Mouse (Mus musculus) R1 (cell line): ENCODE data around the gene Spin1.

Experiments used
- DNase-seq: peaks from one replicate; pipeline ENCODE4 v3.0.0-alpha.2; 2018; ENCODE audit warnings: low read depth, low spot score

The Spin1 gene

DNA sequence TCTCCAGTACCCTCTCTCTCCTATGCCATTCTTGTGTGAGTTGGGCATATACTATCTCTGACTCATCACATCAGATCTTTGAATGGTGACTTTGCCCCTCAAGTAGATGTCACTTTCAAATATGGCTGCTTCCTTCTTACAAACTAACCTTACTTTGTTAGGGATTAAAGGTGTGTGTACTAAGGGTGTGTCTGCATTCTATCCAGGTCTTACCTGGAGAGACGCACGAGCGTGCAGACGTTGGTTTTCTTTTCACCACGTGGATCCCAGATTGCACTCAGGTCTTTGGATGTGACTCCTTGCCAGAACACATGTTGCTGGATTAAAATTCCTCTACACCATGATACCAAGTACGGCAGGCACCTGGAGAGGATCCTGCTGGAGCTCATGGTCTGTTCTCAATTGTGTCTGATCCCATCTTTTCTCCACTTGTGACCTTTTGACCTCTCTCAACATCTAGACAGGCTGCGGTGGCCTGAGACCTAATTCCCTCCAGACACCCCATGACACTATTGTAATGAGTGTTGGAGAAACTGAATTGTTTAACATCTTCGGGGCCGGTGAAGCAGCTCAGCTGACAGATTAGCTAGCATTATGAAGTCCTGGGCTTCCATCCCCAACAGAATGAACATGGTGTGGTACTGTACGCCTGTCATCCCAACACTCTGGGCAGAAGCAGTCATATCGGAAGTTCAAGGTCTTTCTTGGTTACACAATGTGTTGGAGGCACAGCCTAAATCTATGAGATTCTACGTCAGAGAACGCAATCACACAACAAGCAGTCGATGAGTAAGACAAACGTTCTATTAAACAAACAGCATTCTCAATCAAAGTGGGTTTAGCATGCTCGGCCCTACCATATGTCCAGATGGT, 6.1 kb upstream of the Spin1 start:
- peak; percentile 87 for DNase-seq

DNA sequence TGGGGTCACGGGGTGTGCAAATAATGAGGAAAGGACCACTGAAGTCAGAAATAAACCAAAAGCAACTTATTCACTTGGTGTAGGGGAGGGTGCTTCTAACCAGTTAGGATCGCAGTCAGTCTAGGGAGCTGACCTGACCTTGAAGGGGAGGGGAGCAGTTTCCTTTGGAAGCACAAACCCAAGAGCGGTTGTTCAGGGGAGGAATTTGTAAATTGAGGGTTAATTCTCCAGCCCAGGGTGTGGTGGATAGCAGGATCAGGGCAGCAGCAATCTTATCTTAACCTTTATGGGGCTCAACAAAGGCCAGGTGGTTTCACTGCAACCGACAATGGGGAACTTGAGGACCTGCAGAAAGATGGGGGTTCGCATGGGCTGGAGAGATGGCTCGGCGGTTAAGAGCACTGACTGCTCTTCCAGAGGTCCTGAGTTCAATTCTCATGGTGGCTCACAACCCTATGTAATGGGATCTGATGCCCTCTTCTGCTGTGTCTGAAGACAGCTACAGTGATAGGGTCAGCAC, 5.4 kb upstream of the Spin1 start:
- peak; percentile 88 for DNase-seq

DNA sequence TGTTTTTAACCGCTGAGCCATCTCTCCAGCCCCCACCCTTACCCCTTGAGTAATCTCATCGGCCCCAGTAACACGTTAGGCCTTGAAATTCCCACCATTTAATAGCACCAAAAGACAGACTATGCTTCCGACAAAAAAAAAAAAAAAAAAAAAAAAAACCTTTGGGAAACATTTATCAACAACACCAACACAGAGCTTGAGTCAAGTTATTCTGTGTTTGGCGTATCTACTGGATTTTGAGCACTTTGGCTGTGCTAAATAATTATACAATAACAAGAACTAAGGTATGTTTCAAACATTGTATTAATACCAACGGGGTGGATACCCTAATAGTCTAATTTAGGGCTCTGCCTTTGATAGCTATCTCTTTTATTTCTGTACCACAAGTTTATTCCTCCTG, 4.0 kb upstream of the Spin1 start:
- DNase-seq = no peak

DNA sequence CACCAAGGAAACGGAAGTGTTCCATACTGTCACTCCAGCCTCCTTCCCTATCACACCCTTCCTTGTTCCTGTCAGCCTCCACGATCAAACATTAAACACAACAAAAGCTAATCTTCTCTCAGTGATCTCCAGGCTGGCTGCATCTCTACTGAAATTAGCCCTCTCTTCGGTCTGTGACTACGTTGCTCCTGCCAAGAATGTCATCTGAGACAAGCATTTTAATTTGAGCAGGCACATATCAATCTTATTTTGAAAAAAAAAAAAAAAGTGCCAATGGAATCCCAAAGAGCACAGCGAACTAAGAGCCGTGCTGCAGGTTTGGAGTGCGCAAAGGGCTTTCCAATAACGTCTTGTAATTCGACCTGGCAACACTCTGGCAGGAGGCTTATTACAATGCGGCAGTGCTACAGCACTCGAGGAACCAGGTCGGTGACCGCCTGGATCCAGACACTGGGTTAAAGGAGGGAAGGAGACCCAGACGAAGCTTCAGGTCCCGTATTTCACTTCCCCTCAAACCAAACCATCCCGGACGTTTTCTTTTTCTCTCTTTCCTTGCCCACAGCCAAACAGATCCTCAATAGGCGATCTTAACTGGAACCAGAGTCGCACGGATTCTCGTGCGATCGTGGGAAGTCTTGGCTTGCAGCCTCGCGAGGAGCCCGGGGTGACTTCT, 984 bp upstream of the Spin1 start:
- no peak for DNase-seq

DNA sequence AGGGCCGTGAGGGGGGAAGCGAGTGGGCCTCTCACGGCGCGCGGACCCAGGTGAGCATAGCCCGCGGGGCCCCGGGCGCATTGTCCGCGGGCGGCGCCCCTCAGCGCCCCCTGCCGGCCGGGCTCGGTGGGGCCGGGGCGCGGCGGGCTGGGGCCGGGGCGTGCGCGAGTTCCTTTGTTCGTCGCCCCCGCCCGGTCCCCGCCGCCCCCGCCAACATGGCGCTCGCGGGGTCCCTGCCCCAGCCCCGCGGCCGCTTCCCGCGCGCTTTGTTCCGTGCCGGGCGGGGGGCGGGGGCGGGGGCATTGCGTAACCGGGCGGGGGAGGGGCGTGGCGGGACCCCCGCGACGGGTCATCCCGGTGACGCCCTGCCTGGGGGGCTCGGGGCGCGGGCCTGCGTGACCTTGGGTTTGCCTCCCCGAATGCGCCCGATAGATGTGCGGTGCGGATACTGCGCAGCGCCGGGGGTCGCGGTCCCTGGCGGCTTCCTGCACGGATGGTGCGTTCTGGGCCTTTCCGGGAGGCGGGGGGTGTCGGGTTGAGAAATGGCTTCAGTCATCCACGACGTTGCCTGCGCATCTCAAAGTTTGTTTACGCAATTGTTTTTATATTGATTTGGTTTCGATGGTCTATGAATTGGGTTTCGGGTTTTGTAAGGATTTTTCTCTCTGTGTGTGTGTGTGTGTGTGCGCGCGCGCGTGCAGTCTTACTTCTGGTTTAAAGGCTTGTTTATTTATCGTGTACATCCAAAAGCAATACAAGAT, 516 bp downstream of the Spin1 start:
- DNase-seq = peak; percentile 65

DNA sequence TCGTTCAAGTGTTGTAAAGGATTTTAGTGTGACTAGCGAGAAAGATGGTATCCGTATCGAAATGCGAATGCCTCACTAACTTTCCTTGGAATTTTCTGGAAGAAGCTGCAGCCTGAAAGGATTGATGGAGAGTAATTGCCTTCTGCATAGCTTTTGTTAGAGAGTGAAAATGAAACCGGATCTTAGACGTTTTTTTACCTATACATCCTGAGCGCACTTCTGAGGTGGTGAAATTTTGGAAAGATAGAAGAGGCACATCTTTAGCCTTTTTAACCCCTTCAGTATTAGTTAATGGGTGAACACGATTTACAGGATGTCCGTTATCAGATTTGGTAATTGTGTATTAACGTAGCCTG, 1.1 kb downstream of the Spin1 start:
- no peak for DNase-seq

DNA sequence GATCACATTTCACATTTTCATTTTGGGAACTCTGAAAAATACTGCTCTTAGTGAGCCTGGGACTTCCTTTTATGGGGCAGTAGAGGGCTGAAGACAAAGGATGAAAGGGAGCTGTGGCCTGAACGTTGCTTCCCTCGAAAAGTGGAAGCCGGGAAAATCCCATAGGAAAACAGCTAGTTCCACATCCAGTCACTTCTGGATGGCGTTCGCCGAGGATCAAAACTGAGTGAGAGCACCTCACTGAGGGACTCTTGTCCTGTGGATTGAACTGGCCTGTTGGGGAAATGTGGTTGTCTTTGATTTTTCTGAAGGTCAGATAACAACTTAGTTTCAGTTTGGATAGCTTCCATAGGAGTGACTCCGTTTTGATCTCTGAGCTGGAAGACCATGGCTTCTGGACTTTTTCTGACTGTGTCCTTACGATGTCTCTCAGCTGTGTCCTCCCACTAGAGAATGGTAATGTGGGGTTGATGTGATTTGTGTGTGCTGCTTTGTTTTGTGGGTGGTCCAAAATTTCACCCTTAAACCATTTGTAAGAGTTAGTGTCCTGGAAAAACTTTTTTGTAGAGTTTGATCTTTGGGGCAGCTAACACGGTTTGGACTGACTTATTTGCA, 2.5 kb downstream of the Spin1 start:
- no peak for DNase-seq

DNA sequence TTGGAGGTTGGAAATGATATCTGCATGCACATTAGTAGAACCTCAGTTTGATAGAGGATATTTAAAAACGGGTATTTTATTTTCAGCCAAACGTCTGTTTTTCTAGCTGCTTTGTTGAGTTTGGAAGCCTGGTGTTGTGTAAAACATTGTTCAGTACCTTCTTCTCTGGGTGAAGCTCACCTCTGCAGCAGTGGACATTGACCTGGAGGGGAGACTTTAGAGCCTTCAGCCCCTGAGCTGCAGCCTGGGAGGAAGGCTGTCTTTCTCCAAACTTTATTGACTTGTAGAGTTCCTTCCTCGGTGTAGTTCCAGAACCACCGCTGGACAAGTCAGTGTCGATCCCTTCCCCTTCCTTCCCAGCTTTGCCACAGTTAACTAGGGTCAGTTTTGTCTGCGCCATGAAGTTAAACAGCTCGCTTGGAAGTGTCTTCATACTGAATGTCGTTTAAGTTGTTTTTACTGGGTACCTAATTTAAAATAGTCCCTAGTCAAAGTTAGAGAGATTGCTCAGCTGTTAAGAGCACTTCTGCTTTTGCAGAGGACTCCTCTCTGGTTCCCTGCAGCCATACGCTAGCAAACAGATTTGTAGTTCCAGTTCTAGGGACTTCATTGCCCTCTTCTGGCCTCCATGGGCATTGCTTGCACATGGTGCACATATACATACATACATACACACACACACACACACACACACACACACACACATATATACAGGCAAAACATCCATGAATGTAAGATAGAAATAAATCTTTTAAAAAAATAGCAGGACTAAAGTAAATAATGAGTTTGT, 3.4 kb downstream of the Spin1 start:
- peak; percentile 77 for DNase-seq

DNA sequence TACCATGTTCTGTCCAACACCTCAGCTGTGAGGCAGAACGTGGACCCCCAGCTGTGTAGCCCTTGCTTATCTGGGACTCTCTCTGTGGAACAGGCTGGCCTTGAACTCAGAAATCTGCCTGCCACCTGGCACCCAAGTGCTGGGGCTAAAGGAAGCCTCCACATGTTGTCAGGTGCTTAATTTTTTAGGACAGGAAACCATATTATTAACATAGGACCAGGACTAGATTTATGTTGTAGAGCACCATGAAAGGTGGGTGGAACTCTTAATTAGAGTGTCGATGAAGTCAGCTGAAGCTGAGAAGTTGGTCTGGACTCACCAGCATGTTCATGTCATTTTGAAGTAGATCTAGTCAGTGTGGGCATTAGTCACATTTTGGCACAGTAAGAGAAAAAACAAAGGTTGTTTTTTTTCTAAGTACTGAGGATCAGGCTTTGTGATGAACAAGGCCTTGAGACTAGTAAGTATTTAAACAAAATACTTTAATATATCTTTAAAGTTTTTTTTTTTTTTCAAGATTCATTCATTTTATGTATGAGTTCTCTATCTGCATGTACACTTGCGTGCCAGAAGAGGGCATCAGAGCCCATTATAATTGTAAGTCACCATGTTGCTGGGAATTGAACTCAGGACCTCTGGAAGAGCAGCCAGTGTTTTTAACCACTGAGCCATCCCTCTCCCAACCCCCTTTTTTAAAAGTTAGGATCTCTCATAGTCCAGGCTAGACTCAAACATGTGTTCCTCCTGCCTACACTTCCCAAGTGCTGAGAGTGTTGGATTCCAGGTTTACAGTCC, 5.4 kb downstream of the Spin1 start:
- DNase-seq = no peak

DNA sequence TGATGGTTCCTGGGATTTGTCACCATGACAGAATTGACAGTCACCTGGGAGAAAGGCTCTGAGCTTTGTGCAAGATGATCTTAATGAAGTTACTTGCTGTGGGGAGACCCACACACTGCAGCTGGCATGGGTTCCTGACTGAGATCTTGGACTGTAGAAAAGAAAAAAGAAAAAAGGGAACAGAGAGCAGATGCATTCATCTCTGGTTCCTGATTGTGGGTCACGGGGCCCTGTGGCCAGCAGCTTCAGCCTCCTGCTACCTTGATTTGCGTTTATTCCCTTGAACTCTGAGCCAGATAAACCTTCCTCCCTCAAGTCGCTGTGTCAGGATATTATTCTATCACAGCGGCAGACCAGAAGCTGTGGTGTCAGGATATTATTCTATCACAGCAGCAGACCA, 6.1 kb downstream of the Spin1 start:
- DNase-seq = no peak

DNA sequence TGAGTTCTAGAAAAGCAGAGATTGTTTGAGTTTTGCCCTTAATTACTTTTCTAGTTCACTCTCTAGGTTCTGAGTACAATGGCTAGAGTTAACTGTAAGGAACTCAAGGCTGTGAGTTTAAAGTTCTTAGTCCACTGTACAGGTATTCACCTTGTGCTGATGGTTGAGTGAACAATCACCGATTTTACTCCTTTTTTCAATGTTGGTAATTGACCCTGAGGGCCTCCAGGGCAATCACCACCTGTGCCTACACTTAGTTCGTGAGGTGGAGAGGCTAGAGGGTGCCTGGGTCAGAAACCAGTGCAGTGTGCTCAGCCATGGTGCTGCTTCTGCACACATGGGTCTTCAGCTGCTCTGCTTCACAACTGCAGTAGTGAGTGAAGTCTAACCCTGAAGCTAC, 8.8 kb downstream of the Spin1 start:
- DNase-seq = no peak

DNA sequence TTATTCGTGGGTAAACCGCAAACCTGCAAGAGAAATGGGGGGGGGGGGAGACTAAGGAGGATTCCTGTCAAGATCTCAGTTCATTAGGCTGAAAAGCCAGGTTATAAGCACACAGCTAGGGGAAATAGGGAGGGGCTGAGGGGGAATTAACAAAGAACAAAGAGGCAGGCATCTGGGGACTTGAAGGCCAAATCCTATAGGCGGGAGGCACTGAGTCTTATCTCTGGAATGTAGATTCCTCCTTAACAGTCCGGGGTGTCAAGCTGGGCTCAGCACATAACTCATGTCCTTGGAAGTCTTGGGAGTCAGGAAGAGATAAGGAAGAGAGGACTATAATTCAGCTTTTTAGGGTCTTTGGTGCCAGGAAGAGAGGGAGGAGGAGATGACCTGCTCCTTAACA, 13.7 kb downstream of the Spin1 start:
- peak; percentile 95 for DNase-seq

DNA sequence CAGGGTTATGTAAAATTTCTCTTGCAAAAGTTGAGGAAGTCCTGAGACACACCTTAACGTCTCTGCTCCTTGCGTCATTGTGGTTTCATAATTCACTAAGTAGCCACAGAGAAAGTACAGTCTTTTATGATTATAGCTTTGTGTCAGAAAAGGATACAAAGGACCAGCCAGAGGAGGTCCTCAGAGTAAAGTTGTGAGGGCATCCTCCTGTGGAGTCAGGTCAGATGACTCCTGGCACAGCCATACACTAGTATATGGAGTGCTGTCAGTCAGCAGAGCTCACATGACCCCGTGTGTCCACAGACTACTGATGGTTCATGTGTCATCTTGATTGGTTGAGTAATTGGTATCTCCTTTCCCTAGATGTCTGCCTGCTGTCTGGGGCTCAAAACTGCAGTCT, 15.1 kb downstream of the Spin1 start:
- no peak for DNase-seq

DNA sequence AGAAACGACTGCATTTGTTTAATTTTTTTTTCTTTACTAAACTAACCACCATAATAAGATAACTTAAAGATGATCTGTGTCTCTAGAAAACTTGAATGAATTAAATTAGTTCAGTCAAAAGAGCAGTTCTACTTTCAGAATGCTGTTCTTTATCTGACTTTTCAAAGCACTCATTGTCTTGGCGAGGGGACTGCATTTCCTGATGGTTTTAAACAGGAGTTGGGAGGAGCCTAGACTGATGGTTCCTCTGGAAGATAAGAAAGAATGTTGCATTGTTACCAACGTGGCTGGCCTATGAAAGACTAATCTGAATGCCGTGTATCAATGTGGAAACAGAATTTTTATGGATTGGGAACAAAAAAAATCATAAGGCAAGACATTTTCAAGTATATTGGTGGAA, 20.1 kb downstream of the Spin1 start:
- DNase-seq = peak; percentile 62

DNA sequence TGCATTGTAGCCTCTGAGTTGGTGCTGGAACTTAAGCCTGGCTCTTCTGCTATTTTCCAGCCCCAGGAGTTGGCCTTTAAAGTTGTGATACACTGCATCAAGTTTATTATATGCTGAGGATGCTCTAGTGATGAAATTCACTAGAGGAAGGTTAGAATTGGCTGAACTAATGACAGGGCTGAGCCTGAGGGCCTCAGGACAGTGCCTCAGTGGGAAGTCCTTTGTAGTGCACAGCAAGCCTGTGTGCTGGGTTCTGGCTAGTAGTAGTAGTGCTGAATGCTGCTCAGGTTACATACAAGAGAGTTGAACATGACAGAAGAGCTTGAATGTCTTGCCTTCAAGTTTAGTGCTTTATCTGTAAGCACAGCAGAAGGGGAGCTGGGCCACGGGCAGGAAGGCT, 21.3 kb downstream of the Spin1 start:
- DNase-seq = peak; percentile 79

DNA sequence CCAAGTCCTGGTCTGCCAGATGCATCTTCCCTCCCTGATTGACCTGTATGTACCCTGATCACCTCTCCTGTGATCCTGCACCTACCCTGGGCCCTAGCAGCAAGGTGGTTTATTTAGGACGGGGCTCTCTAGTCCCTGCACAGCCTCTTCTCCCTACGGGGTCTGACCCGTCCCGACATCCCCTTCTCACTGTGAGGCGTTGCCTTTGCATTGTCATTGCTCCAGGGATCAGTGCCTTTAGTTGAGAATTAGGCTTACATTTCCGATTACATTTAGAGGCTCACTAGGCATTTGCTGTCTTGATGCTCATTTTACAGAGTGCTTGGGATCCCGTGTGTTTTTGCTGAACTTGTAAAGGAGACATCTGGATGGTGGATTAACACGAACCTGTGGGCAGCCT, 22.1 kb downstream of the Spin1 start:
- peak; percentile 78 for DNase-seq

DNA sequence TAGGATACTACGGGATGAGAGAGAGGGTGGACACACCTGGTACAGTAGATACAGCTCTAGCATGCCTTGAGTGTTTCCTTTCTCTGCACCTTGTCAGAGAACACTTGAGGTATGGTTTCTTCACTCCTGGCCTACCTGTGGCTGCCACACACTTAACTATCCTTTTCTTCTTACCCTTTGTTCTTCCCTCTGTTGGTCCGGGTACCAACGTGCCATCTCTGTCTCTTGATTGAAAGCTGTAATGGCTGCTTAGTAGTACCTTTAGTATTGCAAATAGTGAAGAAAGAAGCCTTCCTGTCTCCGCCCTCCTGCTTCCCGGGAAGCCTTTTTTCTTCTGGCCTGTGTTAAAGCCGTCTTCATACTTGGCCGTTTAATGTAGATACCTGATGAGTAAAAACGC, 24.7 kb downstream of the Spin1 start:
- peak; percentile 88 for DNase-seq

DNA sequence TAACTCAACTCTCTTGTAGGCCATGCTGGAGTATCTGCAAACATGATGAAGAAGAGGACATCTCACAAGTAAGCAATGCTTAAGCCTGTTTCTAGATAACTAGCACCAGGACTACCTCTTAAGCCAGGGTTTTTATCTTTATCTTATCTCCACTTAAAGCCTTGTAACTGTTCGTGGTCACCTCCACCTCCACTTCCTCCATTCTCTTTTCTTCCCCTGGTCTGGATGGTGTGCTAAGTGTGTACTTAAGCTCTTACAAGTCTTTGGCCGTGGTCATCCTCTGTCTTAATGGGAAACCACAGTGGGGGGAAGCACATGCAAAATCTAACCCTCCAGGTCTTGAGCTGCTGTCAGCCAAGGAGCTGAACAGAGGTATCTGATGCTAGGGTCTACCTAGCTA, 27.2 kb downstream of the Spin1 start:
- DNase-seq = no peak

DNA sequence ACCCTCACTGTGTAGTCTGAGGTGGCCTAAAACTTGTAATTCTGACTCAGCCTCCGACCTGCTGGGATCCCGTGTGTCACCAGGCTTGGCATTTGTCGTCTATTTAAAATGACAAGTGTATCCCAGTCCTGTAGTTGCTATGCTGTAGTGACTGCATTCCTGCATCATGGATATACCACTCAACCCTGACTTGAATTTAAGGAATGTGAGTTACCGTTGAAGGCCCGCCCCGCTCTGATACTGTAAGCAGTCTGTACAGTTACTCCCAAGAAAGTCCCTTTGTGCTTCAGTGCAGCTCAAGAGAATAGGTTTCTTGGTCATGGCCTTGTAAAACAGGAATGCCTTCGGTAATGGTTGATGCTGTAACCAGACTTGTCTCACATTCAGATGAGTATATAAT, 27.7 kb downstream of the Spin1 start:
- DNase-seq = peak; percentile 87

DNA sequence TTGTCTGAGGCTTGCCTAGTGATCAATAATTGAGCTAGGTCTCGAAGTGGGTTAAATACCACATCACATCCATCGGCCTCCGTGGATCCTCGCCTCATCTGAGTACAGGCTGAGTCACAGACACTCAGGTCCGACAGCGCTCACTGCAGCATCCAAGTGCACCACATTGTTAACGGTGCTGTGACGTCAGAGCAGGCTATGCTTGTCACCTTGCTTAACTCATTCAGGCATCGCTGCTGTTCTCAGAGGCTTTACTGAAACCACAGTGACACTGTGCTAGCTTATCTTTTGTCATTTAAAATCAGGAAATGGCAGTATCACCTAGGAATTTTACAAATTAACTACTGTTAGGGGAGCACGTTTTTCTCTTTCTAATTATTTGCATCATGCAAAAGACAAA, 30.5 kb downstream of the Spin1 start:
- DNase-seq = peak; percentile 65
